Mouse (Mus musculus) E14TG2a.4 (cell line): ENCODE data around the gene Mss51.

Source experiments
- CTCF ChIP-seq: conservative IDR thresholded peaks from 2 replicates; pipeline ENCODE4 v1.5.1; 2014; ENCODE audit warnings: low read length
- NANOG ChIP-seq: IDR thresholded peaks from 2 replicates; pipeline ENCODE4 v1.6.1; 2014; ENCODE audit warnings: borderline replicate concordance, low read length, mixed read lengths

DNA sequence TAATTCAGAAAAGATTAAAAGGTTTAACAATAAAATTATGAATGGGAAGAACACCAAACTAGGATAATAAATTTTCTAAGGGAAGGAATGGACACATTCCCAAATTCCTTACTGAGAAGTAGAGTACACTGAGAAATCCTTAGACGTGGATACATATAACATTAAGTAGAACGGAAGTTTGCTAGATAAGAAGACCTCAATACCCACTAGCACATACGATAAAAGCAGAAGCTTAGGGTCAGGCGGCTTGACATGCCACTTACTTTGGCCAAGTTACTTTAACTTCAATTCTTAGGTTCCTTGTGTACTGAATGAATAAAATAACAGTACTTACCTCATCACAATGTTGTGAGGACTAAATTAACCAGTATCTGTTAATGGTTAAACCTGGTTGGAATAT is 32.9 kb upstream of the Mss51 start:
- TF ChIP-seq CTCF (no peak), NANOG (no peak)
